Mouse (Mus musculus) embryonic fibroblast, embryonic 13.5 days (primary cell): Measurements from ENCODE around the gene Gm28035.

Experiments used
- CTCF ChIP-seq: IDR thresholded peaks from 2 replicates; pipeline ENCODE4 v1.5.1; 2011; ENCODE audit warnings: mild to moderate bottlenecking, control low read depth, low read length, moderate library complexity, borderline replicate concordance; ENCODE audit not compliant: insufficient read depth
- POLR2A ChIP-seq: IDR thresholded peaks from 2 replicates; pipeline ENCODE4 v1.6.1; 2011; ENCODE audit warnings: low read depth, mild to moderate bottlenecking, control low read depth, low read length, moderate library complexity

GRCm38 (mm10) chr2:30316136-30316535 is 75.8 kb downstream of the Gm28035 start:
- TF ChIP-seq POLR2A, result no peak
- no peak for TF ChIP-seq CTCF
